Mouse (Mus musculus): ENCODE measurements around the gene Pik3c2a. TPM values are rescaled to one million over a fixed set of nuclear protein-coding genes. Genes with fewer than 3 reads are reported as not detected.

Gene Pik3c2a
- polyA plus RNA-seq, 1 experiment from 2014 or later: 35.3 TPM

GRCm38 (mm10) chr7:116301661-116302311 lies 141.5 kb downstream of the Pik3c2a start:
- no peak overlapping the region for H3K4me3 ChIP-seq (ENCODE audit: low read depth, low read length)

GRCm38 (mm10) chr7:116301144-116301543 lies 142.1 kb downstream of the Pik3c2a start:
- Histone ChIP-seq H3K27ac (replicated peaks; ENCODE audit: low read depth, low read length) (no peak overlapping the region), H3K36me3 (ENCODE audit: control insufficient read depth, insufficient read depth, low read length) (no peaks in the 10 kb centered on the region), H3K27me3 (ENCODE audit: control insufficient read depth, insufficient read depth, low read length) (no peaks in the 10 kb centered on the region), H3K4me3 (ENCODE audit: low read depth, low read length) (no peak overlapping the region), H3K4me1 (ENCODE audit: control insufficient read depth, insufficient read depth, low read length) (0 out of 2 replicates have a peak, but pooled peaks cover 2% of the 10 kb centered on the region), H3K9ac (ENCODE audit: low read length) (no peak overlapping the region), H3K4me2 (ENCODE audit: low read depth, severe bottlenecking) (no peak overlapping the region), H3K9me3 (ENCODE audit: control insufficient read depth, low read length) (no peaks in the 10 kb centered on the region)
- 94% methylated on average over 4 of the region's 4 CpGs for WGBS
- DNase-seq (ENCODE audit: low spot score) (no peak), ATAC-seq (ENCODE audit: insufficient number of reproducible peaks, low FRiP score, low TSS enrichment, low read depth) (no peak)

More at GRCm38 (mm10) chr7:116301661-116302311, 141.5 kb downstream of the Pik3c2a start:
- Histone ChIP-seq H3K9me3 (ENCODE audit: control insufficient read depth, low read length) (no peaks in the 10 kb centered on the region), H3K9ac (ENCODE audit: low read length) (no peak overlapping the region), H3K27ac (replicated peaks; ENCODE audit: low read depth, low read length) (no peak overlapping the region), H3K36me3 (ENCODE audit: control insufficient read depth, insufficient read depth, low read length) (no peaks in the 10 kb centered on the region), H3K4me2 (ENCODE audit: low read depth, severe bottlenecking) (no peak overlapping the region), H3K27me3 (ENCODE audit: control insufficient read depth, insufficient read depth, low read length) (peaks cover 6% of the 10 kb centered on the region; the same call in 1 of the 2 replicates), H3K4me1 (ENCODE audit: control insufficient read depth, insufficient read depth, low read length) (0 out of 2 replicates have a peak, but pooled peaks cover 2% of the 10 kb centered on the region)
- ATAC-seq (ENCODE audit: insufficient number of reproducible peaks, low FRiP score, low TSS enrichment, low read depth) (no peak), DNase-seq (ENCODE audit: low spot score) (no peak)
- WGBS: 94% methylated on average over 5 of the region's 5 CpGs

DNA sequence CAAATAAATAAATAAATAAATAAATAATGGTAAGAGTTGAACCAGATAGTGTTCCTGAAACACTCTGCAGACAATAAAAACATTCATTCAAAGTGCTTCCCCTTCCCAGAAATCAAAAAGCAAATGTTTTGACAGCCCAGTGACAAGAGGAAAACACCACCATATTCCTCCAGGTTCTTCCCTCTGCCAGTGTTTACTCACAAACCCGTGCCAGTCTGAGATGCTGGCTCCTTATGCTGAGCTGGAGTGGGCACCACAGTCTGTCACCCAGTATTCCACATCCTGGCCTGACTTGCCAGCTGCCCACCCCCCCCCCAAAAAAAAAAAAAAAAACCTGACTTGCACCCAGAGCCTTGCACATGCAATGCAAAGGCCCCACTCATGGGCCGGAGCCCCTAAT lies 144.4 kb downstream of the Pik3c2a start:
- DNase-seq (ENCODE audit: low spot score) (no peak), ATAC-seq (ENCODE audit: insufficient number of reproducible peaks, low FRiP score, low TSS enrichment, low read depth) (no peak)
- no peak overlapping the region for H3K27ac ChIP-seq (replicated peaks; ENCODE audit: low read depth, low read length)
- H3K9me3 ChIP-seq (ENCODE audit: control insufficient read depth, low read length): no peaks in the 10 kb centered on the region
- no peak overlapping the region for H3K4me2 ChIP-seq (ENCODE audit: low read depth, severe bottlenecking)
- 89% methylated on average over 2 of the region's 2 CpGs for WGBS
- H3K36me3 ChIP-seq (ENCODE audit: control insufficient read depth, insufficient read depth, low read length): no peaks in the 10 kb centered on the region
- H3K4me1 ChIP-seq (ENCODE audit: control insufficient read depth, insufficient read depth, low read length): peaks cover 6% of the 10 kb centered on the region; the same call in 1 of the 2 replicates
- H3K4me3 ChIP-seq (ENCODE audit: low read depth, low read length): no peak overlapping the region
- no peak overlapping the region for H3K9ac ChIP-seq (ENCODE audit: low read length)
- no peaks in the 10 kb centered on the region for H3K27me3 ChIP-seq (ENCODE audit: control insufficient read depth, insufficient read depth, low read length)

DNA sequence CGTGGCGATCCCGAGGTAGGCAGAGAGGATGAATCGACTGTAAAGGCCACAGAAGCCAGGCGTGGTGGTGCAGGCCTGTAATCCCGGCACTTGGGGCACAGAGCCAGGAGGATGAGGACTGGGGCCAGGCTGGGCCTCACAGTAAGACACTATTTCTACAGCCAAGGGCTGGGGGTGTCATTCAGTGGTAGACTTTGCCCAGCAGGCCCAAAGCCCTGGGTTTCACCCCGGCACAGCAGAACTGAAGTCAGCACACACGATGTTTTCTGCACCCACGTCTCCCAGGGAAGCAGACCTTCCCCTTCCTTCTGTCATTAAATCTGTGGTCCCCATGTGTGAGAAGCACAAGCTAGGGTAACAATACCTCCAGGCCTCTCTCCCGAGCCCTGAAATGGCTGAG lies 144.9 kb downstream of the Pik3c2a start:
- Histone ChIP-seq H3K4me1 (ENCODE audit: control insufficient read depth, insufficient read depth, low read length) (peaks cover 6% of the 10 kb centered on the region; the same call in 1 of the 2 replicates), H3K36me3 (ENCODE audit: control insufficient read depth, insufficient read depth, low read length) (no peaks in the 10 kb centered on the region), H3K9me3 (ENCODE audit: control insufficient read depth, low read length) (no peaks in the 10 kb centered on the region), H3K4me3 (ENCODE audit: low read depth, low read length) (no peak overlapping the region), H3K9ac (ENCODE audit: low read length) (no peak overlapping the region), H3K27ac (replicated peaks; ENCODE audit: low read depth, low read length) (no peak overlapping the region), H3K27me3 (ENCODE audit: control insufficient read depth, insufficient read depth, low read length) (no peaks in the 10 kb centered on the region), H3K4me2 (ENCODE audit: low read depth, severe bottlenecking) (no peak overlapping the region)
- no peak for ATAC-seq (ENCODE audit: insufficient number of reproducible peaks, low FRiP score, low TSS enrichment, low read depth)
- no peak for DNase-seq (ENCODE audit: low spot score)
- 74% methylated on average over 10 of the region's 10 CpGs for WGBS

DNA sequence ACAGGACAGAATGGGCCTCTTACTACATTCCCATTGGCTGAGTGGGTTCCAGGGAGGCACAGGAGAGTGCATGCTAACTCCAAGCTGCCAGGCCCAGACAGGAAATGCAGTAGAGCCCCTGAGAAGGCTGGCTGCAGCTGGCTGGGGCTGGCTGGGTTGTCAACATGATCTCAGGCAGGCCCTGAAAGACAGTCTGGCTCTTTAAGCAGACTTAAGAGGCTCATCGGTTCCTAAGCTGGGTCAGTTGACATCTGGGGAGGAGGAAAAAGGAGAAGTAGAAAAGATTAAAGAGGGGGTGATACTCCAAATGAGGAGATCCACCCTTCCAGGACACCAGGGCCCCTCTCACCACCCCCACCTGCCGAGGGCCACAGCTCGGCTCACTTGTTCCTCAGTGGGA lies 148.3 kb downstream of the Pik3c2a start:
- Histone ChIP-seq H3K4me2 (ENCODE audit: low read depth, severe bottlenecking) (no peak overlapping the region), H3K4me3 (ENCODE audit: low read depth, low read length) (no peak overlapping the region), H3K36me3 (ENCODE audit: control insufficient read depth, insufficient read depth, low read length) (no peaks in the 10 kb centered on the region), H3K4me1 (ENCODE audit: control insufficient read depth, insufficient read depth, low read length) (peaks cover 8% of the 10 kb centered on the region; the same call in 1 of the 2 replicates), H3K27ac (replicated peaks; ENCODE audit: low read depth, low read length) (0 out of 2 replicates have a peak overlapping the region, but pooled peaks have one; percentile 30), H3K9me3 (ENCODE audit: control insufficient read depth, low read length) (no peaks in the 10 kb centered on the region), H3K9ac (ENCODE audit: low read length) (no peak overlapping the region), H3K27me3 (ENCODE audit: control insufficient read depth, insufficient read depth, low read length) (no peaks in the 10 kb centered on the region)
- DNase-seq (ENCODE audit: low spot score) (peak; percentile 37), ATAC-seq (ENCODE audit: insufficient number of reproducible peaks, low FRiP score, low TSS enrichment, low read depth) (no peak)
- WGBS: 57% methylated on average over 3 of the region's 3 CpGs

DNA sequence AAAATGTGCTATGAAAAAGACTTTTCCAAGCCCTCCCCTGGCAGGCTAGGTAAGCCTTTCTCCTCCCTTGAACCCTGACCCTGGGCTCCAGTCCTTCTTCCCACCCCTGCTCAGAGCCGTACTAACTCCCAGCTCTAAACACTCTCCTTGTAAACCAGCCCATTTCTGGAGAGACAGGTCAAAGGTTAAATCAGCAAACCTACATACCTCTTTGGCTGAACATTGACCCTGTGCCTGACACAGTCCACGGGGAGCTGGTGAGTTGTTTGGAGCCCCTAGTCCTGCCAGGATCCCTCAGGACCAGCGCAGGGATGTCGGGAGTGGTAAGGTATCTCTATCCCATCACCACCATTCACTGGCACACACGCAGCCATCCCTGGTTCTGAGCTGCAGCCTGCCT lies 150.9 kb downstream of the Pik3c2a start:
- Histone ChIP-seq H3K4me1 (ENCODE audit: control insufficient read depth, insufficient read depth, low read length) (peaks cover 7% of the 10 kb centered on the region), H3K36me3 (ENCODE audit: control insufficient read depth, insufficient read depth, low read length) (no peaks in the 10 kb centered on the region), H3K9ac (ENCODE audit: low read length) (no peak overlapping the region), H3K27ac (replicated peaks; ENCODE audit: low read depth, low read length) (no peak overlapping the region), H3K27me3 (ENCODE audit: control insufficient read depth, insufficient read depth, low read length) (no peaks in the 10 kb centered on the region), H3K4me2 (ENCODE audit: low read depth, severe bottlenecking) (no peak overlapping the region), H3K9me3 (ENCODE audit: control insufficient read depth, low read length) (no peaks in the 10 kb centered on the region), H3K4me3 (ENCODE audit: low read depth, low read length) (no peak overlapping the region)
- ATAC-seq (ENCODE audit: insufficient number of reproducible peaks, low FRiP score, low TSS enrichment, low read depth) (no peak), DNase-seq (ENCODE audit: low spot score) (no peak)
- 41% methylated on average over 5 of the region's 5 CpGs for WGBS

DNA sequence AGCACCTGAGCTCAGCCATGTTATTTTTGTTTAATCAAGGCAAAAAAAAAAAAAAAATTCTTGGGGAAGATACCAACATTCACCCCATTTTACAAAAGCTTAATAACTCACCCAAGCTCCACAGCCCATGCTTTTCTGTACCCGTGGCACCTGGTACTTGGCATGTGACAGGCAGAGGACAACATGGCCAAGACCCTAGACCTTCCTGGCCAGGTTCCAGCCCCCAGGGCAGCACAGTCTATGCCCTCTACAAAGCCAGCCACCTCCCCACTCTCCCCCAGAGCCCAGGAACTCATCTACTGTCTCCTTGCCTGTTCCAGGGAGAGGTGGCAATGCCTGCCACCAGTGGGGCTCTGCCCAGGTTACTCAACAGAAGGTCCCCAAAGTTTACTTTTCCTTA lies 152.7 kb downstream of the Pik3c2a start:
- Histone ChIP-seq H3K9me3 (ENCODE audit: control insufficient read depth, low read length) (no peaks in the 10 kb centered on the region), H3K27ac (replicated peaks; ENCODE audit: low read depth, low read length) (no peak overlapping the region), H3K4me1 (ENCODE audit: control insufficient read depth, insufficient read depth, low read length) (peaks cover 18% of the 10 kb centered on the region), H3K4me3 (ENCODE audit: low read depth, low read length) (no peak overlapping the region), H3K9ac (ENCODE audit: low read length) (no peak overlapping the region), H3K36me3 (ENCODE audit: control insufficient read depth, insufficient read depth, low read length) (no peaks in the 10 kb centered on the region), H3K27me3 (ENCODE audit: control insufficient read depth, insufficient read depth, low read length) (no peaks in the 10 kb centered on the region), H3K4me2 (ENCODE audit: low read depth, severe bottlenecking) (no peak overlapping the region)
- ATAC-seq (ENCODE audit: insufficient number of reproducible peaks, low FRiP score, low TSS enrichment, low read depth): no peak
- no peak for DNase-seq (ENCODE audit: low spot score)
- WGBS: 89% methylated on average over 1 of the region's 1 CpGs

GRCm38 (mm10) chr7:116288996-116289395 lies 154.3 kb downstream of the Pik3c2a start:
- Histone ChIP-seq H3K4me2 (ENCODE audit: low read depth, severe bottlenecking) (no peak overlapping the region), H3K27ac (replicated peaks; ENCODE audit: low read depth, low read length) (no peak overlapping the region), H3K36me3 (ENCODE audit: control insufficient read depth, insufficient read depth, low read length) (no peaks in the 10 kb centered on the region), H3K27me3 (ENCODE audit: control insufficient read depth, insufficient read depth, low read length) (no peaks in the 10 kb centered on the region), H3K4me3 (ENCODE audit: low read depth, low read length) (no peak overlapping the region), H3K9ac (ENCODE audit: low read length) (no peak overlapping the region), H3K9me3 (ENCODE audit: control insufficient read depth, low read length) (no peaks in the 10 kb centered on the region), H3K4me1 (ENCODE audit: control insufficient read depth, insufficient read depth, low read length) (peaks cover 14% of the 10 kb centered on the region)
- no peak for ATAC-seq (ENCODE audit: insufficient number of reproducible peaks, low FRiP score, low TSS enrichment, low read depth)
- DNase-seq (ENCODE audit: low spot score): no peak
- 78% methylated on average over 3 of the region's 3 CpGs for WGBS

- Histone ChIP-seq H3K9ac (ENCODE audit: low read length) (no peak overlapping the region), H3K27me3 (ENCODE audit: control insufficient read depth, insufficient read depth, low read length) (no peaks in the 10 kb centered on the region), H3K4me1 (ENCODE audit: control insufficient read depth, insufficient read depth, low read length) (peaks cover 14% of the 10 kb centered on the region), H3K27ac (replicated peaks; ENCODE audit: low read depth, low read length) (no peak overlapping the region), H3K9me3 (ENCODE audit: control insufficient read depth, low read length) (no peaks in the 10 kb centered on the region), H3K4me3 (ENCODE audit: low read depth, low read length) (no peak overlapping the region), H3K4me2 (ENCODE audit: low read depth, severe bottlenecking) (no peak overlapping the region), H3K36me3 (ENCODE audit: control insufficient read depth, insufficient read depth, low read length) (no peaks in the 10 kb centered on the region)
- no peak for DNase-seq (ENCODE audit: low spot score)
- WGBS: 85% methylated on average over 5 of the region's 5 CpGs
- no peak for ATAC-seq (ENCODE audit: insufficient number of reproducible peaks, low FRiP score, low TSS enrichment, low read depth)
Observed at GRCm38 (mm10) chr7:116287959-116288358, 155.3 kb downstream of the Pik3c2a start.
